Mouse (Mus musculus): ENCODE data around the gene Fer.

Gene Fer

DNA sequence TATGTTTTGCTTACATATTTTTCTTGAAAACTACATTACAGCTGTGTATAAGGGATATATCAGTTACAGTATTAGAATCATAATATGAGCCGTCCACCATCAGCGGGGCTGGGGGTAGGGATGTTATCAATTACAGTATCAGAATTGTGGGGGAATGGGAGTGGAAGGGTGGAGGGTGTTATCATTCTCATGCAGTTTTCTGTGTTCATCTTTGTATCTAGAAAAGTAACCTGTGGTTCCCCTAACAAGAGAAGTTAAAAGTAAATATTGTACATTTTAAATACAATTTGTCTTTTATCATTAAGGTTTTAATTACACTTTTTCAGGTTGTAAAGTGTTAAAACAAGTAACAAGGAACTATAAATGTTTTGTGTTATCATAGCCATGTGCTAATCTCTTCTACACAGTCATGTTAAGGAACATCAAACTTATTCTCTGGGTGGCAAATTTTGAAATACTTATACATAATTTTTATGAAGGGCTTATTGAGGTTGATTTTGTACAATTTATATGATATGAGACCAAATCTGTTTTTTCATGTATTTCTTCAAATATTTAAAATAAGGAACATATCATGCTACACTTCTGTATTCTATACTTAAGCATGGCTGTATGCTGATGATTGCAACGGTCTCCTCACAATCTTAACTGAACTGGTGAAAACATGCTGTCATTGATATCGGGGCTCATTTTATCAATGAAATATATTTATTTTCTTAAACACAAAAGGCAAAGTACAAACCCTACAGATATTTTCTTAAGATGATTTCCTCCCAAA, 116.1 kb downstream of the Fer start:
- DNase-seq (ENCODE audit: low spot score in 2 of 2): no peak

- no peak for DNase-seq (ENCODE audit: low spot score in 2 of 2)
These were observed 117.3 kb downstream of the Fer start for GRCm38 (mm10) chr17:63980167-63980566.

GRCm38 (mm10) chr17:63988710-63989109, 125.8 kb downstream of the Fer start:
- no peak for DNase-seq (ENCODE audit: low spot score in 2 of 2)

GRCm38 (mm10) chr17:63991160-63991559, 128.3 kb downstream of the Fer start:
- DNase-seq (ENCODE audit: low spot score in 2 of 2): no peak

- no peak for DNase-seq (ENCODE audit: low spot score in 2 of 2)
These were observed 133.1 kb downstream of the Fer start for GRCm38 (mm10) chr17:63995921-63996320.

DNA sequence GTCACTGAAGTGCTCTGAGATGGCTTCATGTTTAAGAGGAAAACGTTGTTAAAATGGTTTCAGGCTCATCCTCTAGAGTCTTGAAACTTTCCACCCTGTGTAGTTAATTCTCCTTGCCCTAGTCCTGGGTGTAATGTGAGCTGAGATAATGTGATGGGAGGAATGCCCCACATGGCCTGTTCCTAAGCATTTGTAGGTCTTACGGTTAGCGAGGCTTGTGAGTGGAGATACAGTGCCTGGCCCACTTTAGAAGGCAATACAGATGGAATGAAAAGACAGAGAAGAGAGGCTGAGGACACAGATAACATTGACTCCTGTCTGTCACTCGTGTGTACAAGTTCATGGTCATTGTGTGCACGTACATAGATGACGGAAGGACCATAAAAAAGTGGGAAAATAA, 134.8 kb downstream of the Fer start:
- DNase-seq (ENCODE audit: low spot score in 2 of 2): no peak

GRCm38 (mm10) chr17:64003444-64003843, 140.6 kb downstream of the Fer start:
- DNase-seq (ENCODE audit: low spot score in 2 of 2): peak; percentile 39 to 52

- DNase-seq (ENCODE audit: low spot score in 2 of 2): no peak
These were observed 142.8 kb downstream of the Fer start for GRCm38 (mm10) chr17:64005575-64006249.

DNA sequence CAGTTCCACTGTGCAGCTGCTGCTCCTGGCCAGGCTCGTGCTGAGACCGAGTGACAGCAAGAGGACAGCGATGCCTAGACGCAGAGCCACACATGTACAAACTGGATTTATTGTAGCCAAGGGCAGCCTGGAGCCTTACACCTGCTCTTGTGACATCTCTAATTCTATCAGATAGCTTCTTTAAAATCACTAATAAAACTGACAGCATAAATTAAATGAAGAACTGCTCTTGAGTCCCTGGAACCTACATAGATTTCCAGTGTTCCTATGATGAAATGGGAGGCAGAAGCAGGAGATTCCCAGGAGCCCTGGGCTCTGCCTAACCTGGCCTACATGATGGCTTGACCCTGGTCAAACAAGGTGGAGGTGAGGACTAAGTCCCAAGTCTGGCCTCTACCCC, 153.7 kb downstream of the Fer start:
- DNase-seq (ENCODE audit: low spot score in 2 of 2): no peak

DNA sequence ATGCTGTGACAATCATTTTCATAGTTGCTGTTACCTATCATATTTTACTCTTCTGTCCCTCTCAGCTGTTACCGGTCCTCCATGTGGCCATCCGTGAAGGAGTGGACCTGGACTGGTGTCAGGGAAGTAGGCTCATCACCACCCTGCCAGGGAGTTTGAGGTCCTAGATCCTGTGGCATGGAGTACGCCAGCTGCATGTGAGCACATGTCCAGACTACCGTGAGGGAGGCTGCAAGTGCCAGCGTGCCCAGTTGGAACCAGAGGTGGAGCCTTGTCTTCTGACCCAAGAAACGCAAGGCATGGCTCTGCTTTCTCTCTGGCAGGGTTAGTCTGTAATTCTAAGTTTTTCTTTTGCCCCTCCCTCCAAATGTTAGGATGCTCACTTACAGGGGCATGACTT, 155.4 kb downstream of the Fer start:
- DNase-seq (ENCODE audit: low spot score in 2 of 2): no peak

DNA sequence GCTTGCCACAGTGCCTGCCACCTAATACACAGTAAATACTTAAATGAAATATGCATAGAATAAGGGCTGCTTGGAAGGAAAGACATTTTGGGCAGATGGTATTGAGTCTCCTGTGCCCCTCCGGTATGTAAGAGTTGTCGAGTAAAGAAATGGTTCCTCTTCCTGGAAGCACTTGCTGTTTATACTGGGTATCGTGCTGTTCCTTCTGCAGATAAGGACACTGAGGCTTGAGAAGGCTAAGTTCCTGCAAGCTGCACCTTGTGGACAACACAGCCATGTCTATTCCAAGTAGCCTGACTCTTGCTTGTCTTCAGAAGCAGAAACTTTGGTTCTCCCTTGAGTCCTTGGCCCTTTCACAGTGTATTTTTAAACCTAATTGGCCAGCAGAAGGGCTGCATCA, 156.0 kb downstream of the Fer start:
- no peak for DNase-seq (ENCODE audit: low spot score in 2 of 2)

DNA sequence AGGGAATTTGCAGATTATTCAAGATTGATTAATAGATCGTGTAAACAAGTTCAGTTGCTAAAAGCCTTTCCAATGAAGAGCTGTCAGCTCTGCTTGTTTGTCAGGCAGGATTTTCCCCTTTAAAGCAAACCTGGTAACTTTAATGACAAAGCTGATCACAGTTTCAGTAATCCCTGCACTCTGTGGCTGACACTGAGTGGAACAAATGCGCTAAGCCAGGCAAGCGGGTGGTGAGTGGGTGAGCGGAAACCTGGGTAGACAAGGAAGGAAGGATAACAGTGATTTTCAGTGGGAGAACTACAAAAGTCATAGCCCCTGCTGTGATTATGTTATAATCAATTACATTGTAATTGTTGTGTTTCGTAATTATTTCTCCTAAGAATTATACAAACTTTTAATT, 156.8 kb downstream of the Fer start:
- no peak for DNase-seq (ENCODE audit: low spot score in 2 of 2)

- DNase-seq (ENCODE audit: low spot score in 2 of 2): no peak
These were observed 163.6 kb downstream of the Fer start for GRCm38 (mm10) chr17:64026485-64026884.

DNA sequence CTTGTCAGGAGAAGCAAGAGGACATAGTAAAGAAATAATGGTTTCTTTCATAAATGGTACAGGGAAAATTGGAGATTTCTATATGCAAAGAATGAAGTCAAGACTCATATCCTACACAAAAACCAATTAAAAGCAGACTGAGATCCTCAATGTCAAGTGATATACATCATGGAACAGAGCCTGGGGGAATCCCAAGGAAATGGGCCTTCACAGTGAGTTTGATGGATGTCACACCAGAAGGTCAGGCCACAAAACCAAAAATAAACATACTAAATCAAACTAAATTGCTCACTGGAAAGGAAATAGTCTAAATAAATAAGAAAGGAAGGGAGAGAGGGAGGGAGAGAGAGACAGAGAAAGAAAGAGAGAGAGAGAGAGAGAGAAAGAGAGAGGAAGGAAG, 178.9 kb downstream of the Fer start:
- DNase-seq (ENCODE audit: low spot score in 2 of 2): no peak

DNA sequence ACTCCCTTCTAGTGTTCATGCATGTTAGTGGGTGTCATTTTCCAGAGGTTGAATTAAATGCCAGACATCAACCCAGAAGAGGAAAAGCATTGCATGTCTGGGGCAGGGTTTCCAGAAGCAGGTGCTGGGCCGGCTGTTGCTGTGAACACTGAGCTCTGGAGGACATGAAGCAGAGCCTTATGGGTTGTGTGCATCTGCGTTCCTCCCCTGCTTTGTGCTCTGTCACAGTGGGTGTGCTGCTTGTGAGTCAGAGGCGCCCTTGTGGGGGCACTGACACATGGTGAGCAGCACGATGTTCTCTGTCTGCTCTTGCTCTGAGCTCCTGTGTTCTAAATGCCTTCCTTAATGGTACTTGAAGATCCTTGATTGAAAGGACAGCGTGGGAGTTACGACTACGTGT, 182.5 kb downstream of the Fer start:
- DNase-seq (ENCODE audit: low spot score in 2 of 2): no peak

- DNase-seq (ENCODE audit: low spot score in 2 of 2): no peak
These were observed 183.7 kb downstream of the Fer start for GRCm38 (mm10) chr17:64046557-64046956.

DNA sequence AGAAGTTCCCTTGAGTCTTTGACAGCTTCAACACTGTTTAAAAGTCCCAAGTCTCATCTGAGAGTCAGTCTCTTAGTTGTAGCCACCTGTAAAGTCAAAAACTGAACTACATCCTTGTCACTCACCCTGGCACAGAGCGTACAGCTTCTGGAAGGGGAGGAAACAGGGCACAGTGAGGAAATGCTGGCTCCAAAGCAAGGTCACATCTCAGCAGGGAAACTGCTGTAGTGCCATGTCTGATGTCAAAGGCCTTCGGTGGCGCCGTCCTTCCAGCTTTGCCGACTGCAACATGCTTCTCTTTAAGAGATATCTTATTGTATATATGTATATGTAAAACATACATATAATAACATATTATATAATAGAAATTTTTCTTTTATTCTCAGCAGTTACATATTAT, 188.0 kb downstream of the Fer start:
- no peak for DNase-seq (ENCODE audit: low spot score in 2 of 2)

GRCm38 (mm10) chr17:64053636-64054035, 190.8 kb downstream of the Fer start:
- DNase-seq (ENCODE audit: low spot score in 2 of 2): no peak

GRCm38 (mm10) chr17:64060529-64060928, 197.7 kb downstream of the Fer start:
- no peak for DNase-seq (ENCODE audit: low spot score in 2 of 2)

DNA sequence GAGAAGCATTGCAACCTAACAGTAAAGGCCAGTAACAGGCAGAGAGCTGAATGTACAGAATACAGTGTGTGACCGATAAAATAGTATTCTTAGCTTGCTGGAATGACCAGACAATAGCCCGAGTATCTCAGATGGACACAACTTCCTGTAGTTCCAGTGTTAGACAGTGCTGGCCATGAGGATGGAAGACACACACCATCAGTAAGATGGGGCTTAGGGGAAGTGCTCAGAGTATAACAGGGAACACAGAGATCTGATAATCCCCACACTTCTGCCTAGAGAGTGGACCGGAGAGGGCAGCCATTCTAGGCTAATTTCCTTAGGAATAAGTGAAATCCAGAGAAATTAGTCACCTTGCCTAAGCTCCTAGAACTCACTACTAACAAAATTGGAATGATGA, 202.4 kb downstream of the Fer start:
- no peak for DNase-seq (ENCODE audit: low spot score in 2 of 2)

- no peak for DNase-seq (ENCODE audit: low spot score in 2 of 2)
These were observed 214.5 kb downstream of the Fer start for GRCm38 (mm10) chr17:64077392-64077791.

- no peak for DNase-seq (ENCODE audit: low spot score in 2 of 2)
These were observed 221.9 kb downstream of the Fer start for GRCm38 (mm10) chr17:64084751-64085150.

DNA sequence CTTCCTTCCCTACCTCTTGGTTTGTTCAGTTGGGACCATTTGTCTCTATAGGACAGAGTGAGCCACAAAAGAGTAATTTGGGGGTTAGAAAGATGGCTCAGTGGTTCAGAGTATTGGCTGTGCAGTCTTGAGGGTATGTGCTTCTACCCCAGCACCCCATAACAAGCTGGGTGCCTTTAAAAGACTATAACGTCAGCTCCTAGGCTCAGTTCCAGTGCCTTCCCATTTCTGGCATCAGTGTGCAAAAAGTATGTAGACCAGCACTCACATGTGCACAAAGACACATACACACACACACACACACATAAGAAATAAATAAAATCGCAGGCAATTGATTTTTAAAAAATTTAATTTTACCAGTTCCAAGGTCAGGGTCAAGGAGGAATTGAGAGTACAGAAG, 222.6 kb downstream of the Fer start:
- no peak for DNase-seq (ENCODE audit: low spot score in 2 of 2)
